Comparison of ENCODE assay signal across 9 mouse cellular contexts in the genomic region with DNA sequence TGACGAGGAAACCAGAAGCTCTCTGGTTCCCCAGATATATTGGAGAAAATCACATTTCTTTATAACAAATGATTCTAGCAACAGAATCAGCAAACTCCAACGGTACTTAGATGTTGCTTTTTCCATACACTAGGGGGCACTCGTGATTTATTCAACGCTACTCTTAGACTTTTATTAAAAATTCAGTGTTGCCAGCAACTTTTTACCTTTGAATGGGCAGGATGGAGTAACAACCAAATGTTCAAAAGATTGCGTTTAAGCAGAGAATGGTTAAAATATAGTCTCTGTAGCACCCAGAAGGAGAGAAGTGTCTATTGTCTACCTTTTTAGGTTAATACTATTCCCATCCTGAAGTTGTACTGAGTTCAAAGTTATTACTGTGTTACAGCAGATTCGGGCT.
A peak's percentile ranks its signal among the peaks of the same experiment; 100 is the strongest.
DNase-seq lines count a peak whose midpoint lies in the region; ATAC-seq and TF ChIP-seq lines count a peak whose summit lies in the region.
"Had no signal": no experiment of that assay in that cellular context is flagged by ENCODE, and none has a peak within 500 bp of the region (broad histone marks: within the 10 kb centered on the region; RNA-seq: fewer than 3 reads in every experiment).

No protein-coding gene starts in this region.

- no peaks in the 10 kb centered on the region for H3K36me3 ChIP-seq in kidney, postnatal 0 days (ENCODE audit: insufficient read depth, low read length)
- no peaks in the 10 kb centered on the region for H3K36me3 ChIP-seq in kidney, embryonic 16.5 days (ENCODE audit: insufficient read depth, low read length)
- H3K36me3 ChIP-seq: embryonic facial prominence, embryonic 12.5 days had no signal

- H3K27ac ChIP-seq in kidney, postnatal 0 days: no peak overlapping the region
- H3K27ac ChIP-seq in kidney, embryonic 16.5 days (ENCODE audit: low read length): no peak overlapping the region
- H3K27ac ChIP-seq: embryonic facial prominence, embryonic 12.5 days had no signal

- no peak overlapping the region for H3K9ac ChIP-seq in kidney, postnatal 0 days (ENCODE audit: low read depth, low read length)
- no peak overlapping the region for H3K9ac ChIP-seq in kidney, embryonic 16.5 days (replicated peaks; ENCODE audit: low read length)
- H3K9ac ChIP-seq: embryonic facial prominence, embryonic 12.5 days had no signal

- H3K9me3 ChIP-seq in kidney, postnatal 0 days (replicated peaks; ENCODE audit: low read length): no peaks in the 10 kb centered on the region
- no peaks in the 10 kb centered on the region for H3K9me3 ChIP-seq in kidney, embryonic 16.5 days (ENCODE audit: low read length)
- H3K9me3 ChIP-seq: embryonic facial prominence, embryonic 12.5 days had no signal

- DNase-seq in kidney, postnatal 0 days (ENCODE audit: low spot score): peak; percentile 85
- DNase-seq in 416B (ENCODE audit: low read depth): peak; percentile 73
- peak; percentile 25 to 50 for DNase-seq in CD8-positive naive resting alpha-beta T cell, adult 2 months (ENCODE audit: low read depth in 2 of 2, low spot score in 2 of 2)
- DNase-seq in cerebellum, postnatal 10 days: peak; percentile 50 to 80
- peak; percentile 24 for DNase-seq in large intestine, adult 2 months (ENCODE audit: low read depth, low spot score)
- peak; percentile 14 for DNase-seq in retina, postnatal 7 days (ENCODE audit: low read depth, low spot score)
- no peak for DNase-seq in right cerebral cortex, postnatal 25 days

- H3K4me2 ChIP-seq in kidney, postnatal 0 days (ENCODE audit: low read length): no peak overlapping the region
- H3K4me2 ChIP-seq in kidney, embryonic 16.5 days (replicated peaks; ENCODE audit: low read depth, low read length): no peak overlapping the region
- H3K4me2 ChIP-seq: embryonic facial prominence, embryonic 12.5 days had no signal

- TF ChIP-seq CTCF in kidney, postnatal 0 days (IDR thresholded peaks at IDR 0.05; ENCODE audit: low read depth): peak; percentile 85

- no peak overlapping the region for H3K4me3 ChIP-seq in kidney, postnatal 0 days (replicated peaks; ENCODE audit: low read depth, low read length)
- no peak overlapping the region for H3K4me3 ChIP-seq in kidney, embryonic 16.5 days (ENCODE audit: low read length)
- H3K4me3 ChIP-seq: embryonic facial prominence, embryonic 12.5 days had no signal

- no peaks in the 10 kb centered on the region for H3K4me1 ChIP-seq in kidney, postnatal 0 days (replicated peaks; ENCODE audit: insufficient read depth, low read length)
- no peaks in the 10 kb centered on the region for H3K4me1 ChIP-seq in kidney, embryonic 16.5 days (ENCODE audit: insufficient read depth, low read length)
- H3K4me1 ChIP-seq: embryonic facial prominence, embryonic 12.5 days had no signal

- WGBS in kidney, postnatal 0 days: 14% methylated on average over 6 of the region's 6 CpGs
- WGBS in kidney, embryonic 16.5 days: 15% methylated on average over 6 of the region's 6 CpGs
- WGBS in large intestine, adult 2 months: 15% methylated on average over 6 of the region's 6 CpGs

- no peak for ATAC-seq in kidney, postnatal 0 days (replicated peaks; ENCODE audit: low FRiP score, low read depth)
- no peak for ATAC-seq in kidney, embryonic 16.5 days (ENCODE audit: low FRiP score, low TSS enrichment)

- no peaks in the 10 kb centered on the region for H3K27me3 ChIP-seq in kidney, postnatal 0 days (ENCODE audit: insufficient read depth, low read length)
- H3K27me3 ChIP-seq in kidney, embryonic 16.5 days (ENCODE audit: insufficient read depth, low read length): no peaks in the 10 kb centered on the region
- H3K27me3 ChIP-seq: embryonic facial prominence, embryonic 12.5 days had no signal
